Mouse (Mus musculus) thymus, adult 18-20 months (tissue): ENCODE measurements around the gene Klhl42.
A peak's percentile ranks its signal among the peaks of the same experiment; 100 is the strongest.

Experiments
- DNase-seq, 2 experiments: peaks; one replicate each; pipeline ENCODE4 v3.0.0; 2022; ENCODE audit warnings: mixed read lengths in 2 of 2

Gene Klhl42

DNA sequence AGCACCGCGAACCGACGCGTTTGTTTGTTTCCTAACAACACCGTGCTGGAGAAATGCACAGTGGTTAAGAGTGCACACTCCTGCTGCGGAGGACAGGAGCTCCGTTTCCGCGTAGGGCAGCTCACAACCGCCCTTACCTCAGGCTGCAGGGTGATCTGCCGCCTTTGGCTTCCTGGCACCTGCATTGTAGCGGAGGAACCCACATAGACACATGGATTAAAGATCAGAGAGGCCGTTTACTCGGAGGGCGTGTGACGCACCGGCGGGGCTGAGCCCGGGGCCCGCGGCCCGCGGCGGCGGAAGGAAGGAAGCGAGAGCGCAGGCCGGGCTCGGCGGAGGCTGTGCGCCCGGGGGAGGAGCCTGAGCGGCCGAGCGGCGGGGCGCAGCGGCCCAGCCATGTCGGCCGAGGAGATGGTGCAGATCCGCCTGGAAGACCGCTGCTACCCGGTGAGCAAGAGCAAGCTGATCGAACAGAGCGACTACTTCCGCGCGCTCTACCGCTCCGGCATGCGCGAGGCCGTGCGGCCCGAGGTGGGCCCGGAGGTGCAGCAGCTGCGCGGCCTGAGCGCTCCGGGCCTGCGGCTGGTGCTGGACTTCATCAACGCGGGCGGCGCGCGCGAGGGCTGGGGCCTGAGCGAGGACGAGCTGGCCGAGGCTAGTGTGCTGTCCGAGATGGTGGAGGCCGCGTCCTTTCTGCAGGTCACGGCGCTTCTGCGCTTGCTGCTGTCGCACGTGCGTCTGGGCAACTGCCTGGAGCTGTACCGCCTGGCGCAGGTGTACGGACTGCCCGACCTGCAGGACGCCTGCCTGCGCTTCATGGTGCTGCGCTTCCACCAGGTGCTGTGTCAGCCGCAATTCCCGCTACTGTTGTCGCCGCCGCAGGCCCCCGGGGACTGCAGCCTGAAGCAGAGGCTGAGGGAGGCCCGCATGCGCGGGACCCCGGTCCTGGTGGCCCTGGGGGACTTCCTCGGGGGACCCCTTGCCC is at the start of gene Klhl42:
Gene Klhl42, plus strand, starts transcription at position 244 of the 985 bp plus-strand sequence.
- peak; percentile 77 to 84 for DNase-seq

DNA sequence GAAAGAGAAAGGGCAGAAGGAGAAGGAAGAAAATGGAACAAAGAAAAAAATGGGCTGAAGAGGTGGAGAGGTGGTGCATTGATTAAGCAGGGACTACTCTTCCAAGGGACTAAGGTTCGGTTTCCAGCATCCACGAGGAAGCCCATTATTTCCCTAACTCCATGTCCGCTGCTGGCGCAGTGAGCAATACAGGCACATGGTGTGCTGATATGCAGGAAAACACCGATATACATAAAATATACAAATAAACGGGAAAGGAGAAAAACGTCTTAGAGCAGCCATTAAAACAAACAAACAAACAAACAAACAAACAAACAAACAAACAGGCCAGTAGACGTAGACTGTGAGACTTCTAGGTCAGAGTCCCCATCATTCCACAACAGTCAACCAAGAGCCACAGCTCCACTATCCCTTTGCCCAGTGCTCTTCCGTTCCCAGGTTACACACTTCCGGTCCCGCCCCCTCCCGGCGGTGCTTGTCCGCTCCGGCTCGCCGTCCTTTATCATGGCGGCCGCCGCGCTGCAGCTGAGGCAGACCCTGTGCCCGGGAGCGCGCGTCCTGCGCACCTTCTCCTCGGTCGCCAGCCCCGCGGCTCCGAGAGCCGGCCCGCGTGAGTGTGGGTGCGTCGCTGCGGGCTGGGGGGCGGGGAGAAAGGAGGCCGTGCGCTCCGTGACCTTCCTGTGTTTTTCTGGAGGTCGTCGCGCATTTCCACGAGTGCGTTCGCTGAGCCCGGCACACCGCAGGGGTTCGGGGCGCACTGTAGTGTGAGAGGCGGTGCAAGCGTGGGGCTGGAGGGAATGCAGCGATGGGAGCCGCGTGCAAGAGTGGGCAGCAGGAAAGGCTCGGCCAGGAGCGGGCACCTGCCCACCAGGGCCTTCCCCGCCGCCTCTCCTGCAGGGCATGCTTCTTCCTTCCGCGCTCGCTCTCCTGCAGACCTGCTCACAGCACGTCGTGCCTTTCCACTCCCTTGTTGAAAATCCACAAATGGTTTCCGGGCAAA is 48.6 kb upstream of the Klhl42 start, which contains the start of gene Mrps35:
Gene Mrps35, plus strand, starts transcription at position 474 of the 1,000 bp plus-strand sequence.
- DNase-seq = peak; percentile 73 to 75

DNA sequence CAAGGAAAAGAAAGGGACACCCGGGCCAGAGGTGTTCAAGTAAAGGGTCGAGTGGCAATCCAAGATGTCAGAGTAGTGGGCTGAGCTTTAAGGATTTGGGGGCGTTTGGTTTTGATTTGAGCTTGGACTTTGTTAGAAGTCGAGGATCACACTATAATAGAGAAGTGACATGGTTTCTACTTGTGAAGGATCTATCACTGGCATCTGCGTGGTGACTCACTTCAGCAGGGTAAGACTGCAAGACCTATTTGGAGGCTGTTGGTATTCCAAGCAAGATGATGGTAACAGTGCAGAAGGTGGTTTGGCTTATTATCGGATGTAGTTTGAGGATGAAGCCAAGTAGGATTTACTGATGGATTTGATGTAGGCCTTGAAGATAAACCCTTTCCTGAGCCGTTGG is 47.5 kb upstream of the Klhl42 start:
- no peak for DNase-seq

DNA sequence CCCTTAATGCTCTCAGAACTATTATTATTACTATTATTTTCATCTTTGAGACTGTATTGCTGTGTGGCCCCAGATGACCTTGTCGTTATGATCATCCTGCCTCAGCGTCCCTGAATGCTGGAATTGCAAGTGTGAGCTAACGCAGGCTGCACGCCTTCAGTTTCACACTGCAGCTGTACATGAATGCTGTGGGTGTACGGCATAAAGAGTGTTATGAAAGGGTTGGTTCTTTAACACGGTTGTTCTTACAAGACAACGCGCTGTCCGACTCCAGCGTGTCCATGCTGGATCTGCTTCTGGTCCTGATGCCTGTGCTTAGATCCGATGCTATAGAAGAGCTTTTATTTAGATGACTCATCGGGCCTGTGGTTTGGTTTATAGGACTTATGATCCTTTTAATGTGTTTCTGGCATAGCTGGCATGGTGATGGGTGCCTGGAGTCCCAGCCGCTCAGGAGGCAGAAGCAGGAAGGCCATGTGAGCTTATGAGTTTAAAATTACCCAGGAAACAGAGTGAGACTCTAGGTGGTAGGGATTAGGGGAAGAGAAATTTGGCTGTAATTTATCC is 41.9 kb upstream of the Klhl42 start:
- DNase-seq = no peak

DNA sequence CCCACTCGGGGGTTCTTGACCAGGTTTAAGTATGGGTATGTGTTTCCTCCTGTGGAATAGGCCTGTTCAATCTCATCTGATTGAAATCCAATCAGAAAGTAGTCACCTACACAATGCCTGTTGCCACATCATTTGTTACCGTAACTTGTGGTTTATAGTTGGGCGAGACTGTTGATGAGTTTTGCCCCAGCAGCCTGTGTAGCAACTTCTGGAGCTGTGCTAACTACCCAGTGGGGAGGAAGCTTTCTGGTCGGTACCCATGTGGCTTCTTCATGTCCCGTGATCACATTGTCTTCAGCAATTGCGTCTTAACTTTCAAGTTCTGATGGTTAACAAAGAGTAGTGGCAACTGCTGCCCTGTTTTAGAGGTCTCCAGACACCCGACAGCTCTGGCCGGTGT is 39.5 kb upstream of the Klhl42 start:
- no peak for DNase-seq

DNA sequence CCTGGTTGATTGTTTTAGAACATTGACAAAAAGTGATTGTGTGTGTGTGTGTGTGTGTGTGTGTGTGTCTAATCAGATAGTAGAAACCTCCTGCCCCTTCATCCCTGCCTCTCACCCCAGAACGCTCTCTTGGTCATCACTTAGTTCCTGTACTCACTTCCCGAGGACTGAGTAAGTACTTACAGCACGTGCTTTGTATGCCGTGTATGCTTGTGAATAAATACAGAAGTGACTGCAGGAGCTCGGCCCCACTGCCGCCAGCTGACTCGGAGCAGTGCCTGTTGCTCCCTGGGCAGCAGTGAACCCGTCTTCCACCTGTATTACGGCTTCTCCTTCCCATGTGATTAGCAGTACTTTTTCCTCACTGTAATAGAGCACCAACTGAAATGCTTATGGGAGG is 38.7 kb upstream of the Klhl42 start:
- DNase-seq = no peak

DNA sequence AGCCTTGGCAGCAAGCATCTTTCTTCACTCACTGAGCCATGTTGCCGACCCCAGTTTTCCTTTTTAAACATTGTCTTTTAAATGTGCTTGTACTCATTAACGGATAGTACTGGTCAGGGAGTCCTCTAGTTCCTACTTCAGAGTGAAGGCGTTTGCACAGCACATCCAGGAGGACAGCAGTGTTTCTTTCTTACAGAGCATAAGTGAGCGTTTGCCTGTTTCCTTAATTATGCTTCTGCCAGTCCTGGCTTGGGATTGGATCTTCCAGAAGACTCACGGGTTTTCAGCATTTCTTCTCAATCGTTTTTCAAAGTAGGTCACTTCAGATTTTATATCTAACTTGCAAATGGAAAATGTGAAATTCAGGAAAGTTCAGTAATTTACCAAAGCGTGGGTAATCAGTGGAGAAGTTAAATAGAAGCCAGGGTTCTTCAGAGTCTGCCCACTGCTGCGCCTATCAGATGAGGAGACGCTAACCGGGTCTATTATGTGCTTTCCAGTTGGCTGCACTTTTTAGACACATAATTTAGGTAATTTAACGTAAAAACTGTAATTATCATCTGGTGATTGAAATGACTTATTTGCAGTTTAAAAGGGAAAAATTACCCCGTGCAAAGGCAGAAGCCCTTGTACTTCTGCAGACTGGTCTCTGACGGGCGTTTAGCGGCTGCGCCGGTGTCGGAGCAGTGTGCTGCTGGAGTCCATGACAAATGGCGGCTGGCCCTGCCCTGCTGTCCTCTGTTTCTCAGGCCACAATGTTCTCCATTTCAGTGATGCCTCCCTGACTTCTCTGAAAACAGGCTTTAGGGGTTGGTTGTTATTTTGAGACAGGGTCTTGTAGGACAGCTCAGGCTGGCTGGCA is 37.2 kb upstream of the Klhl42 start:
- no peak for DNase-seq

DNA sequence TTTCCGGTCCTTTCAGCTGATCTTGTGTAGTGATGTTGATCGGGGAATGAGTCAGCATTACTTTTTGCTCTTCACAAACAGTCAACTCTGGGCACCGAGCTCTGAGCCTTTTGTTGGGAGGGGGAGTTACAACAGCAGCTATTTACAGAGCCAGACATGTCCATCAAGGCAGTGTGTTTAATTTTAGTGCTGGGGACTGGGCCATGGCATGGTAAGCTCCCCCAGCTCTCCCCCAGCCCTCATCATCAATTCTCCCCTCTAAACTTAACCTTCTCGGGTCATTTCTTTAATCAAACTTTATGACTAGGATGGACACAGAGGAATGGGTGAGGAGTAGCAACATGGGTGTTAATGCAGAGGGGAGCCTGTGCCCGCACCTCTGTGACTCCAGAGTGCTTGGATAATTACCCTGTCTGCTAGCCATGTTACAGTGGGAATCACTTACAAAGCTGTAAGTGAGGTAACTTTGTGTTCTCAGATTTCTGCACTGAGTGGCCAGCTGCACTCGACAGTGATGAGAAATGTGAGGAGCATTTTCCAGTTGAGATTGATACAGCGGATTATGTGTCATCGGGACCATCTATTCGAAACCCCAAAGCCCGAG is 35.7 kb upstream of the Klhl42 start:
- DNase-seq = no peak

DNA sequence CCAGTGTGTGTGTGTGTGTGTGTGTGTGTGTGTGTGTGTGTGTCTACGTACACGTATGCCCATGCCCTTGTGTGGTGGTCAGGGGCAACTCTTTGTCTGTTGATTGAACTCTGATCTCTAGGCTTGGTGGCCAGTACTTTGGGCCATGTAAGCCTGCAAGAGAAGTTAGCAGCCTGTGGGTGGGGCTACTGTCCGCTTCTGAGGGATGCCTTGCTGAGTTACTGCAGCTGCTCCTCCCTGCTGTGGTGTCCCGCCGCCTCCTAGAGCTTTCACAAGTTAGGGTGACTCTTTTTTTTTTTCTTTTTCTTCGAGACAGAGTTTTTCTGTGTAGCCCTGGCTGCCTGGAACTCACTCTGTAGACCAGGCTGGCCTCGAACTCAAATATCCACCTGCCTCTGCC is 31.9 kb upstream of the Klhl42 start:
- DNase-seq = no peak

DNA sequence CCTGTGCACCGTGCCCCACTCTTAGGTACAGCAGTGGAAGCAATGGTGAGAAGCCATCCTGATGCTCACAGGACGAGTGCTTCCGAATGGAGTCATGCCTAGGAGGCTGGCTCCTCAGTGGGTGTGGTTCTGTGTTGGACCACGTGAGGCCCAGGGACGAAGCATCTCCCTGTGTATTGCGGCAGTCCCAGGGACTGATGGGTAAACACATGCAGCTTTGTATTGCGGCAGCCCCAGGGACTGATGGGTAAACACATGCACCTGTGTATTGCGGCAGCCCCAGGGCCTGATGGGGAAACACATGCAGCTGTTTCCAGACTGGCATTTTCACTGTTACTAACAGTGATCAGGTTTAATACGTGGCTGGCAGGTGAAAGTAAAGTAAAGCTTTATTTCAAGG is 29.5 kb upstream of the Klhl42 start:
- DNase-seq = no peak

DNA sequence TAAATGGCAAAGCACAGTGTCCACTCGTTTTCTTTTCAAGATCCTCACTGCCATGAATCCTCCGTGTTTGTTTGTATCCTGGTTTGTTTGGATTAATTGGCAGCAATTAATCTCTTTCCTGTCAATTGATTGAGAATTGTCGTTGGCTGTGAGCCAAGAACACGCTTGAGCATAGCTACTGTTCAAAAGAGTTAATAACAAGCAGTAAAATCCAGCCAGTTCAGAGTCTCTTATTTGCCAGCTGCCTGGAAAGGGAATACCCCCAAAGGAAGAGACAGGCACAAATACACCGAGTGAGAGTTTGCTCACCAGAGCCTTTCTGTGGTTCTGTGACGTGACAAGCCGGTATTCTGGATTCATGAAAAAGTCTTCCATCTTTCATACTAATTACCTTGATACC is 29.1 kb upstream of the Klhl42 start:
- DNase-seq = no peak

DNA sequence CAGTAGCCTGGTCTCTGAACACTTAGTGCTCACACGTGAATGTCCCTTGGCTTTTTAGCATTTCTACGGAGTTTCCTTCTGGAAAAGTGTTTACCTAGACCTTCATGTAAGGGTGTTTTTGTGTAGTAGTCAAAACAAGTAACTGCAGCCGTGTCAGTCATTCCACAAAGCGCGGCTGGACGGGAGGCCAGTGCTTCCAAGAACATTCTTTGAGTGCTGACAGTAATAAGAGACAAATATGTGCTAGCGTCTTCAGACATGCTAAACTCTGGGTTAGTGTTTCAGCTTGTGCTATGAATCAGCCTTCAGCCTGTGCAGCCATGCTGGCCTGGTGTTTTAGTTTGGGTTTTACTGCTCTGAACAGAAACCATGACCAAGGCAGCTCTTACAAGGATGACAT is 28.5 kb upstream of the Klhl42 start:
- no peak for DNase-seq

DNA sequence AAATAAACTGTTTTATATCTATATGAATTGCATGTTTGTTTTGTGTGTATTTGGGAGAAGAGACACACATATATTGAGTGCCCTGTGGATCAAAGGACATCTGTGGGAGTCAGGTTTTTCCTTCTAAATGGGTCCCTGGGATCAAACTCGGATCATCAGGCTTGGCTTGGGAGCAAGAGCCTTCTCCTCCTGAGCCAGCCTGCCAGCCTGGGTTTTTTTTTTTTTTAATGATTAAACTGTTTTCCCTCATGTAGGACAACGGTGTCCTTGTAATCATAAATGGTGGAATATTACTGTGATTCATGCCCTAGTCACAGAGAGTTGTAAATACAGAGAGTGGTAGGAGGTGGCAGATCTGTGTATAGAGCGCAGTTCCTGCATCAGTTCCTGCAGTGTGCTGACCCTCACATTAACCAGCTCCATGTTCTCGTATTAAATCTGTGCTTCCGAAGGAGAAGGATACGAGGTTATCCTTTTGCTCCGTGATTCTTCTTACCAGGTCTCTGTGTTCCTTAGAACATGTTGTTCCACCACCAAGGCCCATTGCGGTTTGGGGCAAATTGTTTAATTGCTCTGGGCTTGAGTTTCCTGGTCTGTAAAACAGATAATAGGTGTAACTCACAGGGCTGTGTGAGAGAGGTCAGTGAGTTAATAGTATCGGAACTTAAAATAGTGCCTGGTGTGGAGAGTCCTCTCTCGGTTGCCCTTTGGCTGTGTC is 26.8 kb upstream of the Klhl42 start:
- DNase-seq = no peak

DNA sequence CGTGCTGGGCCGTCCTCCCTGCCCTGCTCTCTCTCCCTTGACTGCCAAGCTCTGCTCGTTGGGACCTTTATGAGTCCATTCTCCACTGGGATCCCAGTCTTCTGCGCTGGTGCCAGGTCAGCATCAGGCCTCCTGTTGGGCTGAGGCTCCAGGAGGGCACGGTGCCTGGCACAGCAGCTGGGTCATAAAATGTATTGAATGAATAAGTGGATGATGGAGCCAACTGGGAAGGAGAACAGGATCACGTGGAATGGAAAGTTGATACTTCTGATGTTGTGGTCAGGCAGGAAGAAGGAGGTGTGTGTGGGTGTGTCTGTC is 26.3 kb upstream of the Klhl42 start:
- DNase-seq = no peak

DNA sequence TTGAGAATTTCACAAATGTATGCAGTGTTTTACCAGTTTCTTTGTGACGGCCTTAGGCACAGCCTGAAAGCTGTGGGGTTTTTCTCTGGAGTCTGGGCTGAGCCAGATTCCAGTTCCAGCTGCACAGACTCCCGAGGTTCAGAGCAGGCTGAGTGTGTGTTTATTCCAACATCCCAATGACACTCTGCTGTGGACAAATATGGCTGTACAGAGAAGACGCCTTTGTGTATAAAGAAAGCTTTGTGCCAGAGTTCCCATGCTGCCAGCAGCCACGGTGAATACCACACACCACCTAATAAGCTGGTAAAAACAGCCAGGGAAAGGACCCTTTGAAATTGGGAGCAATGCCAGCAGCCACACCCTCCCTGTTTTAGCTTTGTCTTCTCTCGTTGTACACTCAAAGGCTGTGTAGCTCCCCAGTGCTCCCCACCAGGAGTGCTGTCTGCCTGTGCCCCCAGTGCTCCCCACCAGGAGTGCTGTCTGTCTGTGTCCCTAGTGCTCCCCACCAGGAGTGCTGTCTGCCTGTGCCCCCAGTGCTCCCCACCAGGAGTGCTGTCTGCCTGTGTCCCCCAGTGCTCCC is 15.3 kb upstream of the Klhl42 start:
- DNase-seq = no peak

DNA sequence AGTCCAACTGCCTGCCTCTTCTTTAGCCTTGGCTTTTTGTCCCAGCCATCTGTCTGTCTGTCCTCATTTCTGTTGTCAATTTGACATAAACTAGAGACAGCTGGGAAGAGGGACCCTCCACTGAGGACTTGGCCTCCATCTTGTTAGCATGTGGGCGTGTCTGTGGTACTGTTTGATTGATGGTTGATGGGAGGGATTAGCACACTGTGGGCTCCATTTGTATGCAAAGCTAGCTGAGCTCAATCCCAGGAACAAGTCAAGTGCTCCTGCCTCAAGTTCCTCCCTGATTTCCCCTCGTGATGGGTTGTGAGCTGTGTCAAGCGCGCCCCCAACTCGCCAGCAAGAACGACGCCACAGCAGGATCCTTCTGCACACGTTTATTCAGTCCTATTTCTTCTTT is 14.3 kb upstream of the Klhl42 start:
- DNase-seq = no peak

DNA sequence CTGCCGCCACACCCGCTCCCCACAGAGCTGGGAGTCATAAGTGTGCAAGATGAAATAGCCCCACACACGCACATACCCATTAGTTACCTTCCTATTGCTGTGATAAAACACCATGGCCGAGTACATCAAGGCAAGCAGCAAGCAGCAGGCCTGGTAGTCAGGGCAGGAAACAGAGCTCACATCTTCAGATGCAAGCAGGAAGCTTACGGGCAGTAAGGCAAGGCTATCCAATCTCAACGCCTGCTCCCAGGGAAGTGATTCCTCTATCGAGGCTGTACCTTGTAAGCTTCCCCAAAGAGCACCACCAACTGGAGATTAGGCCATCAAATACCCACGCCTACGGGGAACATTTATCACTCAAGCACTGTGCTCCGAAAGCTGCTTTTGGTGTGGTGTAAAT is 11.3 kb upstream of the Klhl42 start:
- no peak for DNase-seq

DNA sequence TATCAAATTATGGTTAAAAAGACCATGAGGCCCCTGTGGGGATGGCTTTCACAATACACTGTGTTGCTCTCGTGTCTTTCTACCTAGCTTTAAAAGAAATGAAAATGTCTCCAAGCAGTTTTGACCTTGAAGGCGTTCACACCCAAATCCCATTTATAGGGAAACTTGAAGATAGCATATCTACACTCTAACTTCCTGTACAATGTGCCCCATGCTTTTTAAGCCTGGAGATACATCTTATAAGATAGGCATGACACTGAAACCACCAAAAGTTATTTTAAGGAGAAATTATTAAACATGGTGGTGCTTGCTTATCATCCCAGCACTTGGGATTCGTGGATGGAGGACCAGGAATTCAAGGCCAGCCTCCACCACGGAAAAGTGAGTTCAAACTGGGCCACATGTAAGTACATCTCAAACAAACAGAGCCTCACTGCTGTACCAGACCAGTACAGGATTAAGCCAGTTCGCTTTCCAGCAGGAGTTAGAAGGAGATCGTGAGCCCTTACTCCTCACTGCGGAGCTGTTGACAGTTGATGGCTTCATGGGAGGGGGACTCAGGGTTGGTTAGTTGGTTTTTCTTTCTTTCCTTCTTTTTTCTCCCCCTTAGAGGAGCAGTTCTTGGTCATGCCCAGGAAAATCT is 5.7 kb upstream of the Klhl42 start:
- DNase-seq = no peak

DNA sequence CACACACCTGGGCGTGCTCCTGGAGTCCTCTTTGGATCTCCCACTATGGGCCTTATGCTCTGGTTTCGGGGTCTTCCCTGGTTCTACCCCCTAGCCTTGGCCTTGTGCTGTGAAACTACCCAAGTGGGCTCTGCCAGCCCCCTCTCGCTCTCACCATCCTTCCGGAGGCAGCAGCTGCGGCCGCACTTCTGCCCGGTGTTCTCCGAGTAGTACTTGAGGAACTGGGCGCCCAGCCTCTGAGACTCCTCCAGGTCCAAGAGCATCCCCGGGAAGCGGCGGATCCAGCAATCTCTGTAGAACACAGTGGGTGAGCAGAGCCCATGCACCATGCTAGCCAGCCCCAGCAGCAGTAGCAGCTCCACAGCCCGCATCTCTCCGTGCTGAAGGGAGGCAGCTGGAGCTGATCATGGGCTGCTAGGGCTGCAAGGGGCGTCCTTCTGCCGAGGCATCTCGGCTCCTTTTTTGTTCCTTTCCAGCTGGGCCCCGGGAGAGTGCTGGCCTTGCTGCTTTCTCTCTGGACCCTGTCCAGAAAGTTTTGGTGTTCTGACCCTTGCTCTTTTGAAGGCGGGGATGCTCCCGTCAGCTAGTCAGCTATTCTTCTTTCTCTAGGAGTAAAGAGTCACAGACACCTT is 4.5 kb upstream of the Klhl42 start, which contains the start of gene Mansc4:
Gene Mansc4, minus strand, starts transcription at position 439 of the 632 bp plus-strand sequence.
- no peak for DNase-seq

DNA sequence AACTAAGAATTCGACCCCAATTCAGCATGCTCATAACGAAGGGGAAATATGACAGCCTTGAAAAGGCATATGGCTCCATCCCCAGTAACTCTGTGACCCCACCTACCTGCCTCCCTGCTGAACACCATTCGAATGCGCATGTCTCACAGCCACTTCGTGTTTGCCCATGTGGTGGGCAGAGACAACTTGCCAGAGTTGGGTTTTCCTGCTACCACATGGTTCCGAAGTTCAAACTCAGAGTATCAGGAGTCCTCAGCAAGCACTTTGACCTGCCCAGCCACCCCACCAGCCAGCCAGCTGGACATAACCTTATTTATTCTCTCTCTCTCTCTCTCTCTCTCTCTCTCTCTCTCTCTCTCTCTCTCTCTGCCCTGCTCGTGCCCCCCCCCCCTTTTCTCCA is 3.4 kb upstream of the Klhl42 start:
- no peak for DNase-seq
